Mouse (Mus musculus) liver, embryonic 13.5 days (tissue): Measurements from ENCODE around the gene Cpne8. TPM values are rescaled to one million over a fixed set of nuclear protein-coding genes. Genes with fewer than 3 reads are reported as not detected.

ENCODE experiments used
- ATAC-seq: fragments of 200-750 bp; cut with Nextera tagmentation; 2 replicates; pipeline ENCODE4 v1.8.0; 2017; ENCODE audit warnings: low read depth, mild to moderate bottlenecking, moderate number of reproducible peaks, moderate library complexity
- DNase-seq: peaks from one replicate; pipeline ENCODE4 v3.0.0; 2022
- H3K27ac ChIP-seq: fragments of 300-500 bp; sonication (generic); 2 replicates; pipeline ENCODE4 v1.5.1; 2015; ENCODE audit warnings: moderate library complexity, mild to moderate bottlenecking, inconsistent platforms
- H3K27me3 ChIP-seq: fragments of 300-500 bp; sonication (generic); 2 replicates; pipeline ENCODE4 v1.6.1; 2015; ENCODE audit warnings: mild to moderate bottlenecking, inconsistent platforms
- H3K36me3 ChIP-seq: fragments of 300-500 bp; sonication (generic); 2 replicates; pipeline ENCODE4 v1.6.1; 2015; ENCODE audit warnings: mild to moderate bottlenecking, inconsistent platforms
- H3K4me1 ChIP-seq: fragments of 300-500 bp; sonication (generic); replicated peaks from 2 replicates; pipeline ENCODE4 v1.6.1; 2015; ENCODE audit warnings: inconsistent platforms
- H3K4me2 ChIP-seq: fragments of 300-500 bp; sonication (generic); 2 replicates; pipeline ENCODE4 v1.6.1; 2015; ENCODE audit warnings: inconsistent platforms, mild to moderate bottlenecking, moderate library complexity
- H3K4me3 ChIP-seq: fragments of 300-500 bp; sonication (generic); replicated peaks from 2 replicates; pipeline ENCODE4 v1.5.1; 2015; ENCODE audit warnings: mild to moderate bottlenecking, inconsistent platforms
- H3K9ac ChIP-seq: fragments of 300-500 bp; sonication (generic); 2 replicates; pipeline ENCODE4 v1.6.1; 2015; ENCODE audit warnings: mild to moderate bottlenecking, inconsistent platforms
- H3K9me3 ChIP-seq: fragments of 300-500 bp; sonication (generic); replicated peaks from 2 replicates; pipeline ENCODE4 v1.6.1; 2016; ENCODE audit warnings: inconsistent platforms
- WGBS: fragments of 180-500 bp; shearing (Covaris S2); methylation state at CpG from one replicate; pipeline ENCODE4 v1.1.7; 2015; ENCODE audit not compliant: insufficient replicate concordance; 5-methylcytosine and 5-hydroxymethylcytosine counted together
- polyA plus RNA-seq: library from polyadenylated mRNA; unstranded; fragments of >200 nt; fragmentation: Nextera tagmentation; extraction: Ambion mirVana; gene quantifications from 2 replicates; pipeline ENCODE4 v1.2.1, GENCODE M21; 2015

Gene Cpne8
- 1.0 and 1.5 TPM in 2 replicates for polyA plus RNA-seq

- Histone ChIP-seq H3K9me3 (no peaks in the 10 kb centered on the region), H3K36me3 (no peaks in the 10 kb centered on the region), H3K9ac (peak within 1 kb of the TSS; percentile 22; the same call in 1 of the 2 replicates), H3K27ac (no peak within 1 kb of the TSS), H3K27me3 (peaks cover 30% of the 10 kb centered on the region), H3K4me2 (peak within 1 kb of the TSS; percentile 70), H3K4me3 (peak within 1 kb of the TSS; percentile 54), H3K4me1 (peaks cover 6% of the 10 kb centered on the region; the same call in 1 of the 2 replicates)
- no peak for DNase-seq
- ATAC-seq, result peak; percentile 54
- under 1% methylated on average over 50 of the region's 56 CpGs for WGBS
Measured at GRCm38 (mm10) chr15:90678985-90679759, at the start of gene Cpne8. Gene Cpne8, minus strand, starts transcription at chr15:90679432.

- Histone ChIP-seq H3K4me1 (no peaks in the 10 kb centered on the region), H3K4me3 (no peak overlapping the region), H3K36me3 (no peaks in the 10 kb centered on the region), H3K27ac (no peak overlapping the region), H3K27me3 (no peaks in the 10 kb centered on the region), H3K4me2 (no peak overlapping the region), H3K9ac (no peak overlapping the region), H3K9me3 (0 out of 2 replicates have a peak, but pooled peaks cover 3% of the 10 kb centered on the region)
- ATAC-seq (no peak), DNase-seq (no peak)
- 66% methylated on average over 4 of the region's 4 CpGs for WGBS
Measured at GRCm38 (mm10) chr15:90717717-90718116, 38.5 kb upstream of the Cpne8 start.

- no peak overlapping the region for H3K9ac ChIP-seq
- no peaks in the 10 kb centered on the region for H3K9me3 ChIP-seq
- no peaks in the 10 kb centered on the region for H3K4me1 ChIP-seq
- no peaks in the 10 kb centered on the region for H3K27me3 ChIP-seq
- H3K27ac ChIP-seq, result no peak overlapping the region
- ATAC-seq (no peak), DNase-seq (no peak)
- no peak overlapping the region for H3K4me2 ChIP-seq
- no peaks in the 10 kb centered on the region for H3K36me3 ChIP-seq
- no peak overlapping the region for H3K4me3 ChIP-seq
- 65% methylated on average over 7 of the region's 7 CpGs for WGBS
Measured at GRCm38 (mm10) chr15:90709296-90709695, 30.1 kb upstream of the Cpne8 start.

DNA sequence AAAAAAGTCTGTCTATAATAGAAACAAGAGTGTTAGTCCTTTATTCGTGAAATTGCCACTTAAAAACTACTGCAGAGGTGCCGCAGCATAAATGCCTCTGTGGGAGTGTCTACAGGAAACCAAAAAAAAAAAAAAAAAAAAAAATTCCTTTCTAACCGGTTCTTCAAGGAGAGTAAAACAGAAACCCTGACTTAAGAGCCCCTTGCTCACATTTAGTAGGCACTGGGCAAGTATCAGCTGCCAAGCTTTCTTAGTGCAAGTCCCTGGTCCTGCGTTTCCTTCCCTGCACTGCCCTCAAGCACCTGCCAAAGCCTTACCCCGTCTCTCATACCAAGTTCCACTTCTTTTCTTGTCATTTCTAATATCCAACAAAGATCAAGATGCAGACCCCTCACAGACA is 25.1 kb upstream of the Cpne8 start:
- H3K27ac ChIP-seq, result no peak overlapping the region
- no peaks in the 10 kb centered on the region for H3K4me1 ChIP-seq
- ATAC-seq (no peak), DNase-seq (no peak)
- WGBS, result 53% methylated on average over 5 of the region's 5 CpGs
- H3K4me2 ChIP-seq, result no peak overlapping the region
- no peak overlapping the region for H3K9ac ChIP-seq
- H3K4me3 ChIP-seq, result no peak overlapping the region
- H3K36me3 ChIP-seq, result no peaks in the 10 kb centered on the region
- H3K27me3 ChIP-seq, result no peaks in the 10 kb centered on the region
- H3K9me3 ChIP-seq, result no peaks in the 10 kb centered on the region

- H3K4me3 ChIP-seq, result no peak overlapping the region
- no peaks in the 10 kb centered on the region for H3K36me3 ChIP-seq
- H3K9me3 ChIP-seq, result no peaks in the 10 kb centered on the region
- DNase-seq (no peak), ATAC-seq (no peak)
- 64% methylated on average over 11 of the region's 11 CpGs for WGBS
- H3K4me2 ChIP-seq, result no peak overlapping the region
- no peaks in the 10 kb centered on the region for H3K4me1 ChIP-seq
- H3K9ac ChIP-seq, result no peak overlapping the region
- no peaks in the 10 kb centered on the region for H3K27me3 ChIP-seq
- no peak overlapping the region for H3K27ac ChIP-seq
Measured at GRCm38 (mm10) chr15:90703502-90704232, 24.4 kb upstream of the Cpne8 start.

DNA sequence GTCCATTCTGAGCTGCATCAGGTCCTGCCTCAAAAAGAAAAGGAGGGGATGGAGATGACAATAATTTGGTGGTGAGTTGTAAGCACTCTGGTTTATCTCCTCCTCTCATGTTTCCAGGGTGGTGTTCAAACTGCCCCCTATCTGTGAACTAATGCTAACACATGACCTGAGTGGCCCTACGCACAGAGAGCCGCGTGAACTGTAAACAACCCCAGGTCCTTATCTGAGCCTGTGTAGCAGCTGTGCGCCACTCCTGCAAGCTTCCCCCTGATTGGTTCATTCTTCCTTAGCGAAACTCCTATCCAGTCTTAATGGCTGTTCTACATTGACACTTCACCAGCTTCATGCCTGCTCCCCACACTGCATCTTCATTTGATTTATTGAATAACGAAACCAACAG is 7.5 kb upstream of the Cpne8 start:
- Histone ChIP-seq H3K4me1 (no peaks in the 10 kb centered on the region), H3K9me3 (no peaks in the 10 kb centered on the region), H3K9ac (no peak overlapping the region), H3K27ac (no peak overlapping the region), H3K4me2 (no peak overlapping the region), H3K36me3 (no peaks in the 10 kb centered on the region), H3K4me3 (no peak overlapping the region), H3K27me3 (no peaks in the 10 kb centered on the region)
- ATAC-seq (no peak), DNase-seq (no peak)
- 58% methylated on average over 6 of the region's 6 CpGs for WGBS

DNA sequence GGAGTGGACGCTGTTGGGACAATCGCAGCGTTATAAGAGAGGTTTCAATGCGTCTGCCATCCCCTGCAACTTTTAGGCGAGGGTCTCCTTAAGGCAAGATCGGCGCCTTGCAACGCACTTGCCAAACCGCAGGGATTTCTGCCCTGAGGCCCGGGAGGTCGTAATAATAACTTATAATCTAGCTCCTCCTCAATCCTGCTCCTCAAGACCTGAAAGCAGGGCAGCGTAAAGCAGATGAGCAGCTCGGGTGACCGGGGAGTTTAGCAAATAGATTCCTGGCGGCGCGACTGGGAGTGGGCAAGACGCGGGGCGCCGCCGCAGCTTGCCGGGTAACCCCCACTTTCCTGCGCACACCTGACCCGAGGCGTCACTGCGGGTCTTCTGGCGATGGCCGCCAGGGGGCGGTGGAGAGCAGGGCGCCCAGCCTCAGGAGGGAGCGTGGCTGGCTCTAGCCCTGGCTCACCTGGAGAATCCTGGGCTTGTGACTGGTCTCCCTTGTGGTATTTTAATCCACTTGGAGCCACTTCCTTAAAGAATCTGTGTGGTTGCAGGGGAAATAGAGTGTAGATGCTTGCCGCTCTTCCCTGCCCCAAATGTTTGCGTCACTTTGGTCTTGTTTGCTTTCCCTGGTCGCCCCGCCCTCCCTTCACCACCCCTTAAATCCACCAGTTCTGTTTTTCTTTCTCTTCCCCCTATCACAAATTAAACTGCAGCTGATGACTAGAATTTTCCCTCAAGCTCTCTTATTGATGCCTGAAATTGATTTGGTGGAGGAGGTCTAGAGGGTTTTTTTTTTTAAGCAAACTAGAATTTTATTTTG is 738 bp upstream of the Cpne8 start:
- H3K4me1 ChIP-seq, result peaks cover 6% of the 10 kb centered on the region; the same call in 1 of the 2 replicates

DNA sequence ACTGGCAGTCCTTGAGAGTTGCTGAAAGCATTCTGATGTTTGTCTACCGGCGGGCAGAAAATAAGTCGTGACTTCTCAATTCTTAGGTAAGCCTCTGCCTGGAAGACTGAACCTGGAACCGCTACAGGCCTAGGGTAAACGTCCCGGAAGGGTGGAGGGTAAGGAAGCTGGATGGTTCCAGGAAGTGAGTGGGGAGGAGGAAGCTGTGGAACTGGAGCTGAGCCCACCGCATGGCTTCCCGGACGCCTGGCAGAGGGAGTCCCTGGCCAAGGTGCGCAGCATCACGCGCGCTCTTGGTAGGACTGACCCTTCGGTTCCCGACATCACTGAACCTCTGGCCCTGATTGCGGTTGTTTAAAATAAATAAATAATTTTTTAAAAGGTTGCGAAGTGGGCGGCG is 744 bp downstream of the Cpne8 start:
- WGBS, result 7% methylated on average over 19 of the region's 19 CpGs

More for the DNA sequence above, 738 bp upstream of the Cpne8 start:
- Histone ChIP-seq H3K27ac (no peak overlapping the region), H3K9me3 (no peaks in the 10 kb centered on the region), H3K27me3 (peaks cover 30% of the 10 kb centered on the region), H3K4me3 (peak overlapping the region; percentile 54), H3K9ac (0 out of 2 replicates have a peak overlapping the region, but pooled peaks have one; percentile 22), H3K4me2 (peak overlapping the region; percentile 70), H3K36me3 (no peaks in the 10 kb centered on the region)
- peak; percentile 76 for ATAC-seq
- 3% methylated on average over 36 of the region's 36 CpGs for WGBS
- peak; percentile 36 for DNase-seq

DNA sequence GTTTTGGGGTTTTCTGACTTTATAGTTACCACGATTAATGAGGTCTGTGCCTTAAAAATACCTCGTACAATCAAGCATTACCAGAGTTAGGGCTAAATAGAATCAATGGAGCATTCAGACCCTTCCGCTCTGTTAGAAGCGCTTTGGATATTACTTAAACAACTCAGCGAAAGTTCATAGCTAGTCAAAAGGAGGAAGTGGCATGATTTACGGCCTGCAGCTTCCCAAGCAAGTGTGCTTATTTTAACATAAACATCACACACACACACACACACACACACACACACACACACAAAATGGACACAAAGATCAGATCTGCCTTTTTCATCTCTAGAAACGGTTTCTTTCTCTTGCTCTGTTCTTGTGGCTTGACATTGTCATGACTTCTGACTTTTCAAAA is 9.7 kb downstream of the Cpne8 start:
- Histone ChIP-seq H3K4me1 (no peaks in the 10 kb centered on the region), H3K4me2 (no peak overlapping the region), H3K27ac (no peak overlapping the region), H3K9me3 (no peaks in the 10 kb centered on the region), H3K9ac (no peak overlapping the region), H3K27me3 (no peaks in the 10 kb centered on the region), H3K4me3 (no peak overlapping the region), H3K36me3 (no peaks in the 10 kb centered on the region)
- ATAC-seq, result no peak
- DNase-seq, result no peak
- 49% methylated on average over 7 of the region's 7 CpGs for WGBS

More for the DNA sequence above, 744 bp downstream of the Cpne8 start:
- Histone ChIP-seq H3K27ac (no peak overlapping the region), H3K27me3 (peaks cover 30% of the 10 kb centered on the region), H3K4me3 (peak overlapping the region; percentile 54), H3K4me1 (peaks cover 6% of the 10 kb centered on the region; the same call in 1 of the 2 replicates), H3K36me3 (no peaks in the 10 kb centered on the region), H3K4me2 (peak overlapping the region; percentile 70), H3K9ac (no peak overlapping the region), H3K9me3 (no peaks in the 10 kb centered on the region)
- DNase-seq, result no peak
- no peak for ATAC-seq

DNA sequence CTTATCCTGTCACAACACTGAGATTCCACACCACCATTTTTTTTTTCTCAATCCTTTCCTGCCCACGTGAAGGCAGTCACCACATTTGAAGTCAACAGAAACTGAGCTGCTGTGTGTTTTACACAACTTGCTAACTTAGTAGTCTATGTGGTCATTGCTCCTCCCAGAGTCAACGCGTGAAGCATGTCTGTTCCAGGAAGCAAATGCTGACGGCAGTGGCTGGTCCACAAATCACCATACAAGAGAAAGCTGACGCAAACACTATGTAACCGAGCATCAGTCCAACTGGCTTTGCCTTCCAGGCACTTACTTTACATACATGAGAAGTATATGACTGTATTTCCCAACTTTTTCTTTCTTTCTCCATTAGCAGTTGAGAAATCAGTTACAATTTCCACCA is 12.3 kb downstream of the Cpne8 start:
- Histone ChIP-seq H3K4me1 (no peaks in the 10 kb centered on the region), H3K27me3 (no peaks in the 10 kb centered on the region), H3K4me2 (no peak overlapping the region), H3K9me3 (no peaks in the 10 kb centered on the region), H3K27ac (no peak overlapping the region), H3K36me3 (no peaks in the 10 kb centered on the region), H3K9ac (no peak overlapping the region), H3K4me3 (no peak overlapping the region)
- no peak for DNase-seq
- ATAC-seq, result no peak
- 67% methylated on average over 6 of the region's 6 CpGs for WGBS

GRCm38 (mm10) chr15:90664615-90665014 is 14.6 kb downstream of the Cpne8 start:
- no peak for ATAC-seq
- Histone ChIP-seq H3K9me3 (no peaks in the 10 kb centered on the region), H3K27ac (no peak overlapping the region), H3K4me3 (no peak overlapping the region), H3K4me1 (no peaks in the 10 kb centered on the region), H3K9ac (no peak overlapping the region), H3K27me3 (no peaks in the 10 kb centered on the region), H3K36me3 (no peaks in the 10 kb centered on the region), H3K4me2 (no peak overlapping the region)
- DNase-seq, result no peak
- WGBS, result 66% methylated on average over 3 of the region's 3 CpGs
